Mouse (Mus musculus): Measurements from ENCODE around the gene Trim27. TPM values are rescaled to one million over a fixed set of nuclear protein-coding genes. Genes with fewer than 3 reads are reported as not detected.

Trim27 gene
- polyA plus RNA-seq, 1 experiment from 2014 or later = 76.1 TPM

DNA sequence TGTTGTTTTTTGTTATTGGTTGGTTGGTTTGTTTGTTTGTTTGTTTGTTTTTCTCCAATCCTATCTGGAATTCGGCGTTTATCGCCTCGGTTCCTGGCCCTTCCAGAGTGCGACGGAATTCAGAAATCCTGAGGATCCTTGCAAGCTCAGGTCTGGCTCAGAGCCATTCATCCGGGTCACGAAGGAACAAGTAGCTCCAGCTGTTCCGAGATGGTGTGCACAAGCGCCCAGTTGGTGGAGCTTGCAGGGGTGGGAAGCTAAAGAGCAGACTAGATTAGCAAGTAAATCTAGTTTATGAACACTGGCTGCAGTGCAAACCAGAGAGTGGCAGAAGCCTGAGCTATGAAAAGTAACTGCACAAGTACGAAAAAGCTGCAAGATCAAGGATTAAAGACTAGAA, 6.2 kb upstream of the Trim27 start:
- peak overlapping the region; percentile 62 for H3K4me3 ChIP-seq (replicated peaks)
- peak overlapping the region; percentile 58 for H3K27ac ChIP-seq (replicated peaks)
- peak overlapping the region; percentile 29 for H3K9ac ChIP-seq (replicated peaks)
- H3K4me2 ChIP-seq = peak overlapping the region; percentile 92
- ATAC-seq (ENCODE audit: low FRiP score) = peak; percentile 13; the same call in 1 of the 2 replicates
- H3K36me3 ChIP-seq = no peaks in the 10 kb centered on the region
- no peaks in the 10 kb centered on the region for H3K9me3 ChIP-seq (replicated peaks)
- under 1% methylated on average over 11 of the region's 11 CpGs for WGBS
- peaks cover 31% of the 10 kb centered on the region; the same call in 1 of the 2 replicates for H3K4me1 ChIP-seq
- no peaks in the 10 kb centered on the region for H3K27me3 ChIP-seq (replicated peaks)

DNA sequence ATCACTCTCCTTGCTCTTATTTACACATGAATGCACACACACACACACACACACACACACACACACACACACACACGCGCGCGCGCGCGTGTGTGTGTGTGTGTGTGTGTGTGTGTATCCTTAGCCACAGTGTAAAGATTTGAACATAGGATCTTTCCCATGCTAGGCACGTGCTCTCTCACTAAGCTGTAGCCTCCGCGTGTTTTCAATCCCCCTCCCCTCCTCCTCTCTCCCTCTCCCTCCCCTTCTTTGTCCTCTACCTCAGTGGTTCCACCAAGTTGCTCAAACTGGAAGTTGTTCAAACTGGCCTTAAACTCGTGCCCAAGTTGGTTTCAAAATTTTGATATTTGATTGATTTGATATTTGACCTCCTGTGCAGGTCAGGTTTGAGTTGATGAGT, 2.5 kb upstream of the Trim27 start:
- no peaks in the 10 kb centered on the region for H3K27me3 ChIP-seq (replicated peaks)
- ATAC-seq (ENCODE audit: low FRiP score) = no peak
- H3K4me2 ChIP-seq = no peak overlapping the region
- H3K4me3 ChIP-seq (replicated peaks) = no peak overlapping the region
- no peaks in the 10 kb centered on the region for H3K36me3 ChIP-seq
- no peaks in the 10 kb centered on the region for H3K9me3 ChIP-seq (replicated peaks)
- no peak overlapping the region for H3K27ac ChIP-seq (replicated peaks)
- WGBS = 77% methylated on average over 11 of the region's 11 CpGs
- no peak overlapping the region for H3K9ac ChIP-seq (replicated peaks)
- peaks cover 27% of the 10 kb centered on the region for H3K4me1 ChIP-seq

DNA sequence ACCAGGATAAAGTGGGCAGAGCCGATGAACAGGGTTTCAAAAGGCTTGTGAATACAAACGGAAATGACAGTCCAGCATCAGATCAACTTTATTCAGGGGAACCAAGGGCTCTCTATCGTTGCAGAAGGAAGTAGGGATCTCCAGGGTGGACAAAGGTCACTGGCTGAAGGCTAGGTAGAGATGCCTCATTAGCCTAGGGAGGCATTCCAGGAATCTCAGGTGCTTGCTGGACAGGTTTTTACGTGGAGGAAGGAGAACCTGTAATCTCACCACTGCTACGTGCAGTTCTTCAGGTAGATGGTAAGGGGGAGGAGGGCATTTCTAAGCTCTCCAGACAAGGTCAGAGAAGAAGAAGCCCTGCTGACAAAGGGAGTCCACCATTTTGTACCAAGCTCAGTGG, 1.6 kb upstream of the Trim27 start:
- Histone ChIP-seq H3K4me2 (no peak overlapping the region), H3K36me3 (peaks cover 3% of the 10 kb centered on the region), H3K4me3 (replicated peaks) (no peak overlapping the region), H3K4me1 (peaks cover 33% of the 10 kb centered on the region), H3K9ac (replicated peaks) (no peak overlapping the region), H3K9me3 (replicated peaks) (no peaks in the 10 kb centered on the region), H3K27me3 (replicated peaks) (no peaks in the 10 kb centered on the region), H3K27ac (replicated peaks) (no peak overlapping the region)
- ATAC-seq (ENCODE audit: low FRiP score) = no peak
- 80% methylated on average over 5 of the region's 5 CpGs for WGBS

DNA sequence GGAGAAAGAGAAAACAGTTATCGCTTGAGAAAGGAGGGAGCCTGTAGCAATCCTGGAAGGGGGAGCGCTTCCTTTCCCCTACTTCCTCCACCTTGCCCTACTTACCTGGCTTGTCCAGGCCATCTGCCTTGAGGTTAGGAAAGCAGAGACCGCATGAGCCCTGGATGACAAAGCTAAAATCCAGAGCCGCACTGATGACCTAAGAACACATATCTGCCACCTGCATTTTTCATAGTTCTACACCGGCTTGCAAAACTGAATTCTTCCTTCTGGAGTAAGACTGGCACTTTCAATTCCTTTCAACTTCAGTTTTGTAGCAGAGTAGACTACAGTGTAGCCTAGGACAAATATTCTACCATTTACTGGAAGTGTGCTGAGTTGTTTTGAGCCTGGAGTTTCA, 881 bp upstream of the Trim27 start:
- Histone ChIP-seq H3K4me3 (replicated peaks) (peak overlapping the region; percentile 100; the same call in 1 of the 2 replicates), H3K36me3 (peaks cover 10% of the 10 kb centered on the region), H3K27me3 (replicated peaks) (no peaks in the 10 kb centered on the region), H3K4me2 (peak overlapping the region; percentile 84; the same call in 1 of the 2 replicates), H3K27ac (replicated peaks) (no peak overlapping the region), H3K4me1 (peaks cover 32% of the 10 kb centered on the region), H3K9ac (replicated peaks) (no peak overlapping the region), H3K9me3 (replicated peaks) (no peaks in the 10 kb centered on the region)
- 81% methylated on average over 5 of the region's 5 CpGs for WGBS
- no peak for ATAC-seq (ENCODE audit: low FRiP score)

DNA sequence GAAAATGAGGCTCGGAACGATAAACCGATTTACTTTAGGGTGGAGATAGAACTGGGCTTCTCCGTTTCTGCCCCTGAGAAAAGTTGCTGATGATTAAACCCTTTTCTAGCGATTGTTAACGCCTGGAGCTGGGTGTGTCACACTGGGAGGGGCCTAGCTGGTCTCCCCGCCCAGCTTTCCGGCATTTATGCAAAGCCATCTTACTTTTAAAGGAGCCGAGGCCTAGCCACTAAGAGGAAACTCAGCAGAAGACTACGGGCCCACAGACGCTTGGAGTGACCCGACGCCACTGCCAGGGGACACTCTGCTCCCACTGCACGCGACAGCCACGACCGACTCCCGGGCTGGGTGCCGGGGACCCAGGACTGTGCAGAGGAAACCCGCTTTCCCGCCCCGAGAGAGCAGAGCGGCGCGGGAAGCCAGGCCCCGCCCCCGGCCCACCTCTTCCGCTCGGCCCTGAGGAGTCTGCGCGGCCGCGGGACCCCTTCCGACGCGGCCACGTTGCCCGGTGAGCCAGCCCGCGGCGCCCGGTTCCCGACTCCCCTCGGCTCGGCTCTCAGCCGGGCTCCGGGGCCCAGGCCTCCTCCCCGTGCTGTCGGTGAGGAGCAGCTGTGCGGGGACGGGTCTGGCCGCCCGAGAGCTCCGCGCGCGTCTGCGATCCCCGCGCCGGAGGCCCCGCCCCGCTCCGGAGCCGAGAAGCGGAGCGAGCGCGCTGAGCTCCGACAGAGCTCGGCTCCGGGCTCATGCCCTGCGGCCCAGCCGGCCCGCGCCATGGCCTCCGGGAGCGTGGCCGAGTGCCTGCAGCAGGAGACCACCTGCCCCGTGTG, 692 bp downstream of the Trim27 start:
- Histone ChIP-seq H3K4me3 (replicated peaks) (peak overlapping the region; percentile 100), H3K27me3 (replicated peaks) (no peaks in the 10 kb centered on the region), H3K36me3 (peaks cover 23% of the 10 kb centered on the region), H3K9me3 (replicated peaks) (no peaks in the 10 kb centered on the region), H3K9ac (replicated peaks) (peak overlapping the region; percentile 84), H3K27ac (replicated peaks) (peak overlapping the region; percentile 97), H3K4me1 (peaks cover 38% of the 10 kb centered on the region), H3K4me2 (peak overlapping the region; percentile 84)
- peak; percentile 95 for ATAC-seq (ENCODE audit: low FRiP score)
- under 1% methylated on average over 61 of the region's 80 CpGs for WGBS

DNA sequence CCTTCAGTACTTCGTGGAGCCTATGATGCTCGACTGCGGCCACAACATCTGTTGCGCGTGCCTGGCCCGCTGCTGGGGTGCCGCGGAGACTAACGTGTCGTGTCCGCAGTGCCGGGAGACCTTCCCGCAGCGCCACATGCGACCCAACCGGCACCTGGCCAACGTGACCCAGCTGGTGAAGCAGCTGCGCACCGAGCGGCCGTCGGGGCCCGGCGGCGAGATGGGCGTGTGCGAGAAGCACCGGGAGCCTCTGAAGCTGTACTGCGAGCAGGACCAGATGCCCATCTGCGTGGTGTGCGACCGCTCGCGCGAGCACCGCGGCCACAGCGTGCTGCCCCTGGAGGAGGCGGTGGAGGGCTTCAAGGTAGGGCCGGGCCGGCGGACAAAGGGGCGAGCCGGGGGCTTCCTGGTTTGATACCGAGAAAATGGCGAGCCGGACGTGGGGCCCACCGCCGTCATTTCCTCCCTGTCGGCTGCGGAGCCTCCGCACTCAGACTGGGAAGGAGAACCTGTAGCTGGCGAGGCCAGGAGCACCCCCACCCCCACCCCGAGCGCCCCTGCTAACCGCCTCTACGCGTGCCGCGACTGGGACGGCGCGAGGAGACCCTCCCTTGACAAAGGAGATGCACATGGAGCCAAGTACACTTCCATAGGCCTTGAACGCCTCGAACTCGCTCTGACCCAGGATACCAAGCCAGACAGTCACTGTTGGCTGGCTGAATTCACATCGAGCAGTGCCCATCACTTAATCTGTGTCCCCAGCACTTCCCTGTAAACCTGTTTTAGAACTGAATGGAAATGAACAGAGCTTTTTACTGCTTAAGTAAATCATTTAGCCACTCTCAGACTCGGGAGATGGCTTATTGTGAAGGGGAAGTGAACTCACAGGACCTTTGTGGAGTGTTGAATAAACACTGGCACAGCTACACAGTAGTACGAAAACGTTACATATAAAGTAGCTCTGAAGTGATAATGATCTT, 1.6 kb downstream of the Trim27 start:
- H3K9me3 ChIP-seq (replicated peaks) = no peaks in the 10 kb centered on the region
- H3K36me3 ChIP-seq = peaks cover 31% of the 10 kb centered on the region
- H3K4me1 ChIP-seq = peaks cover 38% of the 10 kb centered on the region
- peak overlapping the region; percentile 84 for H3K4me2 ChIP-seq
- H3K4me3 ChIP-seq (replicated peaks) = peak overlapping the region; percentile 100
- peak overlapping the region; percentile 84 for H3K9ac ChIP-seq (replicated peaks)
- H3K27me3 ChIP-seq (replicated peaks) = no peaks in the 10 kb centered on the region
- WGBS = under 1% methylated on average over 71 of the region's 71 CpGs
- H3K27ac ChIP-seq (replicated peaks) = peak overlapping the region; percentile 97
- ATAC-seq (ENCODE audit: low FRiP score) = peak; percentile 53

DNA sequence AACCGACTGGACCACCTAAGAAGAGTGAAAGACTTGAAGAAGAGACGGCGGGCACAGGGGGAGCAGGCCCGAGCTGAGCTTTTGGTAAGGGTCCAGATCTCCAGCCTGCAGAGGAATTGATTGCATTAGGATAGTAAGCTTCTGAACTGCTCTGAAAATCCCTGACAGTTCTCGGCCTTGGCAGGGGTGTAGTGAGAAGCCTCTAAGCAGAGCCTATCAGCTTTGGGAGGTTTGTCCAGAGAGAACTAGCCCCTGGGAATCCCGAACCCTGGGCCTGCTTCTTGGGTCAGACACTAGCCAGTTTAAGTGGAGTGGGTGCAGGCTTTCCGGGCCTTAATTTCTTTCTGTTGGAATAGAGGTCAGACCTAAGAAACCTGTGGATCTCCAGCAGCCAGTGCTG, 2.8 kb downstream of the Trim27 start:
- Histone ChIP-seq H3K27me3 (replicated peaks) (no peaks in the 10 kb centered on the region), H3K9me3 (replicated peaks) (no peaks in the 10 kb centered on the region)

DNA sequence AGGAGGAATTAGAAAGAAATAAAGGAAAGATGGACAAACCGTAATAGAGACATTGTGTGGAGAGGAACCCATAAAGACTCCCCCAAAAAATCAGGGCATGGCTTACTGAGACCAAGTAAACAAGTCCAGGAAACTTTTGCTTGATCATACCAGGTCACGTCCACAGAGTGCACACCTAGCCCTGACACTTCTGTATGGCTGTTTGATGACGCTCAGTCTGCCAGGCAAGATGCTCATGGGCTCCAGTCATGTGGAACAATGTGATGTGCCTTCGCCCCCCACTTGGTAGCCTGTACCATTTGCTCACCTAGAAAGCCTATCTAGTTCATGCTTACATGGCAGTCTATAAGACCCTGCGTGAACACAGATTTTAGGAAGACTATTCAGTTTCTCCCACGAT, 3.8 kb downstream of the Trim27 start:
- Histone ChIP-seq H3K36me3 (peaks cover 54% of the 10 kb centered on the region), H3K4me2 (no peak overlapping the region), H3K9ac (replicated peaks) (no peak overlapping the region), H3K27ac (replicated peaks) (no peak overlapping the region), H3K27me3 (replicated peaks) (no peaks in the 10 kb centered on the region), H3K4me1 (peaks cover 38% of the 10 kb centered on the region), H3K4me3 (replicated peaks) (no peak overlapping the region), H3K9me3 (replicated peaks) (no peaks in the 10 kb centered on the region)
- ATAC-seq (ENCODE audit: low FRiP score) = no peak
- WGBS = 92% methylated on average over 6 of the region's 6 CpGs

More for the DNA sequence above, 2.8 kb downstream of the Trim27 start:
- Histone ChIP-seq H3K36me3 (peaks cover 43% of the 10 kb centered on the region), H3K4me3 (replicated peaks) (peak overlapping the region; percentile 100), H3K9ac (replicated peaks) (no peak overlapping the region), H3K4me1 (peaks cover 38% of the 10 kb centered on the region), H3K27ac (replicated peaks) (no peak overlapping the region), H3K4me2 (peak overlapping the region; percentile 84)
- 82% methylated on average over 7 of the region's 7 CpGs for WGBS
- no peak for ATAC-seq (ENCODE audit: low FRiP score)

DNA sequence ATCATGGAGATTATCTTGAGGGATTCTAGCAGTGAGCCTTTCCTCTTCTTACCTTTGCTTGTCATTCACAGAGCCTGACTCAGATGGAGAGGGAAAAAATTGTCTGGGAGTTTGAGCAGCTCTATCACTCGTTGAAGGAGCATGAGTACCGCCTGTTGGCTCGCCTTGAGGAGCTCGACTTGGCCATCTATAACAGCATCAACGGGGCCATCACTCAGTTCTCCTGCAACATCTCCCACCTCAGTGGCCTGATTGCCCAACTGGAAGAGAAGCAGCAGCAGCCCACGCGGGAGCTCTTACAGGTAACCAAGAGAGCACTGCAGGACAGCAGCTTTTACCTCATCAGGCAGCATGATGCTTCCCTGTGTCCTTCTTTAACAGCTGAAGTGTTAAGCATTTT, 4.4 kb downstream of the Trim27 start:
- Histone ChIP-seq H3K4me2 (no peak overlapping the region), H3K9me3 (replicated peaks) (no peaks in the 10 kb centered on the region), H3K9ac (replicated peaks) (no peak overlapping the region), H3K4me1 (peaks cover 38% of the 10 kb centered on the region), H3K4me3 (replicated peaks) (no peak overlapping the region), H3K36me3 (peaks cover 60% of the 10 kb centered on the region), H3K27ac (replicated peaks) (no peak overlapping the region), H3K27me3 (replicated peaks) (no peaks in the 10 kb centered on the region)
- no peak for ATAC-seq (ENCODE audit: low FRiP score)
- 90% methylated on average over 7 of the region's 7 CpGs for WGBS

DNA sequence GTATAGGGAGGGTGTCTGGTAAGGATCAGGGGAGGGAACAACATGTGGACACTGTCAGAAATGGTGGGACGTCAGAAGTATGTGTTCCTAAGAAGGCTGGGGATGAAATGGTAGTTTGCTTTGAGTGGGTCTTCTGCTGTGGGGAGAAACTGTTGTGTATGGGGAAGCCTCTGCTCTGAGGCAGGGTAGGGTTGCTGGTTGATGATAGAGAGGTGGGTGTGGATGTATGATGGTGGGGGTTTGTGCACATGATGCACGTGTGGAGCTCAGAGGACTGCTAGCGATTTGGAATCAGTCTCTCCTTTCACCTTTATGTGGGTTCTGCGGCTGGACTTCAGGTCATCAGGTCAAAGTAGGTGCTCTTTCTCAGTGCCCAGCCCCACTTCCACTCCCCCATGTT, 6.3 kb downstream of the Trim27 start:
- 89% methylated on average over 4 of the region's 4 CpGs for WGBS
- no peak overlapping the region for H3K9ac ChIP-seq (replicated peaks)
- H3K4me3 ChIP-seq (replicated peaks) = no peak overlapping the region
- H3K27ac ChIP-seq (replicated peaks) = no peak overlapping the region
- peaks cover 30% of the 10 kb centered on the region for H3K4me1 ChIP-seq
- ATAC-seq (ENCODE audit: low FRiP score) = no peak
- no peaks in the 10 kb centered on the region for H3K27me3 ChIP-seq (replicated peaks)
- H3K9me3 ChIP-seq (replicated peaks) = no peaks in the 10 kb centered on the region
- no peak overlapping the region for H3K4me2 ChIP-seq
- peaks cover 78% of the 10 kb centered on the region for H3K36me3 ChIP-seq

DNA sequence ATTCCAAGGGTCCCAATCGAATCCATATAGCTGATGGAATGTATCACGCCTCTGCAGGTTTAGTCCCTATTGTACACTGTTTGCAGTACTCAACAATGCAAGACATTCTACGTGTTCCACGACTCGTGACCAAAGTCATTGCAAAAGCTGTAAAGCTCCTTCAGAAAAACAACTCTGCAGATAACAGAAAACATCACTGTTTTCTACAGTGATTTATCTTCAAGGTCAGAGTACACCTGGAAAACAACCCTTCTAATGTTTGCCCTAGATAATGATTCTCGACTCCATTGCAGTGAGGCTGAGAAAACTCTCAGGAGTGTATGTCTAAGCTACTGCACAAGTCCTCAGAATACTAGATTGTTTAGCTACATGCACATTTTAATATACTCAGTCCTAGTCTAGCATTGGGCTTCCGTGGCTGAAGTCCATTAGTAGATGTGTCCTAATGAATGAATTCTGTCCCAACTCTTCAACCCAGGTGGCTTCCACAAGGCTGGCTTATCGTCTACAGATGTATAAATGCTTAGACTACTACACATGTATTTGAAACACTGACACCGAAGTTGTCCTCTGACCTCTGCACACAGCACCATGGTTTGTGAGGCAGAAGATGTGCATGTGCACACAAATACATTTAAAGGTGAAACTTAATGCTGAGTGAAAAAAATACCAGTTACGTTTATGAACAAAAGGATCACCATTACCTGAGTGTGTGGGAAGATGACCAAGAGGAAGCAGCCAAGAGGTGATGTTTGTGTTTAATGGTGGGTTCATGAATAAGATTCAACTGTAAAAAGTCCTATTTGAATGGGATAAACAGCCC, 16.4 kb downstream of the Trim27 start:
- Histone ChIP-seq H3K4me2 (no peak overlapping the region), H3K27ac (replicated peaks) (no peak overlapping the region), H3K9ac (replicated peaks) (no peak overlapping the region), H3K27me3 (replicated peaks) (no peaks in the 10 kb centered on the region), H3K36me3 (peaks cover 32% of the 10 kb centered on the region), H3K9me3 (replicated peaks) (no peaks in the 10 kb centered on the region), H3K4me1 (peaks cover 6% of the 10 kb centered on the region), H3K4me3 (replicated peaks) (no peak overlapping the region)
- WGBS = 90% methylated on average over 10 of the region's 10 CpGs
- ATAC-seq (ENCODE audit: low FRiP score) = no peak

Measured in neural tube, embryonic 15.5 days (tissue).